Comparison of ENCODE assay signal across 29 mouse cellular contexts in the genomic region with DNA sequence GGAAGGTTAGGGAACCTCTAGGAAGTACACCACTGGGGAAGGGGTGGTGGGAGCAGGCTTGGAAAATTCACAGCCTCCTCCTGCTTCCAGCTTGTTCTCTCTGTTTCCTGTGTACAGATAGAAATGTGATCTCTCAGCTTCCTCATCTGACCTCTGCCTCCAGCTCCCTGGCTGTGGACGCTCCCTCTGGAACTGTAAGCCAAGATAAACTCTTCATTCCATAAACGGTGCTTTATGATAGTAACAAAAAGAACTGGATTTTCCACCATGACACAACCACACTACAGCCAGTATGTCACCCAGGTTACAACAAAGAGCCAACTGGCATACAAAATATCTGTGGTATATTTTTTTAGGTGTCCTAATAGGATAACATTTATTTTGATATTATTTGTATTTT.
"Had no signal": no experiment of that assay in that cellular context is flagged by ENCODE, and none has a peak within 500 bp of the region (broad histone marks: within the 10 kb centered on the region; RNA-seq: fewer than 3 reads in every experiment).

No protein-coding gene starts in this region.

- ATAC-seq: forebrain, embryonic 13.5 days; forebrain, embryonic 14.5 days; forebrain, embryonic 15.5 days; forebrain, embryonic 16.5 days; forebrain, postnatal 0 days had no signal

- DNase-seq: cerebellum, adult 18-20 months; cerebellum, adult 2 months; cerebellum, adult 8-10 months; cerebellum, adult 9-10 months; cerebellum, adult 9-11 months; cerebellum, postnatal 10 days; cerebellum, postnatal 14 days; cerebellum, postnatal 25 days; cerebellum, postnatal 36 days; embryo, embryonic 11 days; forebrain, postnatal 0 days; gastrocnemius, adult 2 months; gastrocnemius, postnatal 10 days; gastrocnemius, postnatal 14 days; gastrocnemius, postnatal 25 days; gastrocnemius, postnatal 36 days; heart, adult 18-20 months; heart, adult 2 months had no signal

- H3K36me3 ChIP-seq: embryonic facial prominence, embryonic 10.5 days; embryonic facial prominence, embryonic 12.5 days; embryonic facial prominence, embryonic 13.5 days; embryonic facial prominence, embryonic 15.5 days; forebrain, embryonic 10.5 days; forebrain, embryonic 12.5 days; forebrain, embryonic 15.5 days had no signal

- H3K9me3 ChIP-seq: embryonic facial prominence, embryonic 10.5 days; embryonic facial prominence, embryonic 12.5 days; embryonic facial prominence, embryonic 15.5 days; forebrain, embryonic 10.5 days; forebrain, embryonic 12.5 days; forebrain, embryonic 13.5 days; forebrain, embryonic 15.5 days had no signal

- H3K9ac ChIP-seq: embryonic facial prominence, embryonic 12.5 days; embryonic facial prominence, embryonic 13.5 days; embryonic facial prominence, embryonic 15.5 days; forebrain, embryonic 12.5 days; forebrain, embryonic 13.5 days; forebrain, embryonic 15.5 days; forebrain, postnatal 0 days had no signal

- H3K27me3 ChIP-seq: embryonic facial prominence, embryonic 12.5 days; embryonic facial prominence, embryonic 13.5 days; embryonic facial prominence, embryonic 15.5 days; forebrain, embryonic 12.5 days; forebrain, embryonic 13.5 days; forebrain, embryonic 15.5 days had no signal

- H3K4me3 ChIP-seq: embryonic facial prominence, embryonic 10.5 days; embryonic facial prominence, embryonic 12.5 days; embryonic facial prominence, embryonic 13.5 days; embryonic facial prominence, embryonic 15.5 days; erythroblast, embryonic 14.5 days; forebrain, embryonic 10.5 days; forebrain, embryonic 12.5 days; forebrain, embryonic 13.5 days; forebrain, embryonic 15.5 days; gastrocnemius, adult 2 months; heart, adult 2 months had no signal

- H3K27ac ChIP-seq: embryonic facial prominence, embryonic 10.5 days; embryonic facial prominence, embryonic 12.5 days; embryonic facial prominence, embryonic 13.5 days; embryonic facial prominence, embryonic 15.5 days; forebrain, embryonic 10.5 days; forebrain, embryonic 12.5 days; forebrain, embryonic 13.5 days; forebrain, embryonic 15.5 days; gastrocnemius, adult 2 months; heart, adult 2 months had no signal

- H3K4me2 ChIP-seq: embryonic facial prominence, embryonic 12.5 days; embryonic facial prominence, embryonic 13.5 days; embryonic facial prominence, embryonic 15.5 days; forebrain, embryonic 12.5 days; forebrain, embryonic 13.5 days; forebrain, embryonic 15.5 days had no signal

- H3K4me1 ChIP-seq: embryonic facial prominence, embryonic 10.5 days; embryonic facial prominence, embryonic 12.5 days; embryonic facial prominence, embryonic 13.5 days; embryonic facial prominence, embryonic 15.5 days; forebrain, embryonic 12.5 days; forebrain, embryonic 13.5 days; forebrain, embryonic 15.5 days had no signal
